Mouse (Mus musculus) gonadal fat pad, adult 2 months (tissue): Measurements from ENCODE around the gene Prelid3b. TPM values are rescaled to one million over a fixed set of nuclear protein-coding genes. Genes with fewer than 3 reads are reported as not detected.

Experiments
- DNase-seq: peaks from one replicate; pipeline ENCODE4 v3.0.0-alpha.2; 2012; ENCODE audit warnings: low read depth
- polyA plus RNA-seq: library from polyadenylated mRNA; depleted of rRNA; stranded (reverse); fragments of >200 nt; gene quantifications from 2 replicates; pipeline ENCODE4 v1.2.3, GENCODE M21; 2012

Gene Prelid3b
- polyA plus RNA-seq, 1 experiment: 53.0 TPM

DNA sequence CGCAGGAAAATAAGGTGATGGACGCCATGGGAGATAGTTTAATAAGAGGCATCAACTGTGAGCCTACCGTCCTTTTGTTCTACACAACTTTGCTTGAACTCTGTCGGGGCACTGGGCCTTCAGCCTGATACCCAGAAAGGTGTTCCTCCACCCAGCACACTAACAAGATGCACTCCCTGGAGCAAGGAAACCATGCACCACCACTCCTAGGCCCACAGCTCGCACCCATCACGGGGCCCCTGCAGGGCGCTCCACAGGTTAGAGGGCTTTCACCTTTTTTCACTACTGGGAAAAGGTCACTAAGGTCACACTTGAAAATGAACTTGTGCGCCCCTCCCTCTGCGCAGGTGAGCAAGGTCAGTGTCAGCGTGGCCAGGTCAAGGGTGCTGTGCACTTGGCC lies 9.5 kb downstream of the Prelid3b start:
- no peak for DNase-seq

- DNase-seq: no peak
Measured at GRCm38 (mm10) chr2:174459365-174459764, 13.5 kb downstream of the Prelid3b start.

DNA sequence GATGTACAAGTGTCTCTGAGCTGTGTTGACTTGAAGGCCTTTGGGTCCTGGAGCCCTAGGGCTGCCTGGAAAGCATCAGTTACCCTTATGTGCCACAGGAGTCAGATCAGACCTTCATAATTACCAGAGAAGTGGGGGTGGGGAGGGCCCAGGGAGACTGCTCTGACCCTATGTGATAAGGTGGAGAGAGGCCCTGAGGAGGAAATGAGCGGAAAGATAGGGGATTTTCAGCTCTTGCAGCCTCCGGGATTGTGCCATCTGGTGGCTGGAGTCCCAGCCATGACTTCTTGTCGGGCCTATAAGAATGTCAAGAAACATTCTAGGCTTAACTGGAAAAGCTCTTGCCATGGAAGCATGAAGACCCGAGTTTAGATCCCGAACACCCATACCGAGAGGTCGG lies 19.2 kb downstream of the Prelid3b start:
- DNase-seq: no peak

DNA sequence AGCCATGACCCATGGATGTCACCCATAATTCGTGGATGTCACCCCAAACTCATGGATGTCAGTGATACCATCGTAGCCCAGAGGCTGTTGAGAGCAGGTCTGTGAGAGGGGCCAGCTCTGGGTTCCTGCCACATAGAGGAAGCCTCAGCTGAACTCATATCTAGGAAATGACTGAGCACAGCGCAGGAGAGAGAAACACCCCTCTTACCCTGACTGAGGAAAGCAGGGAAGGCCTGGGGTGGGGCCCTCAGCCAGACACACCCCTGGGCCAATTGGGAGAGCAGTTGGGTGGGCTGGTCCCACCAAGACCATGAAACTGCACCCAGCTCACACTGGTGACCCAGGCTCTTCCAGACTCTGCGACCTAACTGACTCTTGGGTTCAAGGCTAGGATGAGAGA lies 22.5 kb downstream of the Prelid3b start, which contains the start of gene Tubb1:
TSS of gene Tubb1 (plus strand) at position 343 of the 400 bp plus-strand sequence.
- DNase-seq: no peak

DNA sequence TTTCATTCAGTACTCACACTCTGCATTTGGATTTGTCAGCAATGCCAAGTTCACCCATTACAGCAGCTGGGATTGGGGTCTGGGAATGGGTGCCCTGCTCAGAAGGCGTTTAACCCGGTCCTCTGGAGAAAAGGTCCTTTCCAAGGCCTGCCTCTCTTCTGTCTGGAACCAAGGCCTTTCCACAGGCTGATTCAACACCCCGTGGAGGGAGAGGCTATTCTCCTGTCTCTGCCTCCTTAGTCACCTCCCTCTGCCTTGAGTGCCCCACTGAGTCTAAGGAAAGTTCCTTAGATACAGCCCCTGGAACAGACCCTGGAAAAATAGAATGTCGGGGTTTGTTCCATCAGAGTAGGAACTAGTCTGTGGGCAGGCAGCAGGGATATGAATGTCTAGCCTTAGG lies 24.5 kb downstream of the Prelid3b start:
- no peak for DNase-seq

DNA sequence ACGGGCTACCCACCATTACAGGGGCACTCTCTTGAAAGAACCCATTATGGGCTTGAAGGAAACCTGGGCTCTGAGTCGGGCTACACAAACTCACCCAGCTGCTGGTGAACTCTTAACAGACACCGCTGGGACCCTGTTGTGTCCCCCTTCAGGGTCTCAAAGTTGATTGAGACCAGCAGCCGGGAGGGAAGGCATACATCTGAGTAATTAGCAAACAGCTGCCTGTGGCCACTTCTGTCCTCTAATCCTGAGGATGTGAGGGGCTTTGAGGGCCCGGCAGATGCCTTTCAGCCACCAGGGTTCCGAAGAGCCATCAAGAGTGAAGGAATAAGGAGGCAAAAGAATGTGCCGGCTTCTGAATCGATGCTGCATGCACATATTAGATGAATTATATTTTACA lies 26.0 kb downstream of the Prelid3b start:
- DNase-seq: no peak

- no peak for DNase-seq
Measured at GRCm38 (mm10) chr2:174446492-174446891, 26.4 kb downstream of the Prelid3b start.

DNA sequence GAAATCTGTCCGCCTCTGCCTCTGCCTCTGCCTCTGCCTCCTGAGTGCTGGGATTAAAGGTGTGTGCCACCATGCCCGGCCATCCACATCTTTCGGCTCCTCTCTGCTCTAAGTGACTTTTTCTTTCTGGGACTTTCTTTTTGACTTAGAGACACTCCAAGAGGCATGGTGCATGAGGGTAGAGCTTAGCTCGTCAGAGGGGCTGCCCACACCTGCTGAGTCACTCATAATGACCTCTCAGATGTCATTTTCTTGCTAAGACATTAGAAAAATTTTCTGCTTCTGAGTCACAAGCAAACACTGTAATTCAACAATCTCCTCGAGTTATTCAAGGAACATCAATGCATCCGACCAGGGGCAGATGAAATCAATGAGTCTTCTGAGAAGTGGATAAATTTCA lies 27.9 kb downstream of the Prelid3b start:
- no peak for DNase-seq

DNA sequence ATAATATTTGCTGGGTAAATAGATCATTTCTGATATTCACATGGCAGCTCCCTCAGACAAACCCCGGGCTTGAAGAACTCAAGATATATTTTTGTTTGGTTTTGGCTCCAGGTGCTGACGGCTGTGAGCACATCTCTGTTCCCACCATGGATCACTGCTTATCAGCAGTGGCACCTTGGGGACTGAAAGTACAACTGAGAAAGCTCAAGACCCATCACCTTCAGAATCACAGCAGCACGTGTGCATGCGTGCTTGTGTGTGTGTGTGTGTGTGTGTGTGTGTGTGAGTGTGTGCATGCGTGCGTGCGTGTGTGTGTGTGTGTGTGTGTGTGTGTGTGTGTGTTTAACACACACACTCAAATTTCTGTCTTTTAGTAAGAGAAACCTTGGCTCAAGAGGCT lies 28.5 kb downstream of the Prelid3b start:
- DNase-seq: no peak

DNA sequence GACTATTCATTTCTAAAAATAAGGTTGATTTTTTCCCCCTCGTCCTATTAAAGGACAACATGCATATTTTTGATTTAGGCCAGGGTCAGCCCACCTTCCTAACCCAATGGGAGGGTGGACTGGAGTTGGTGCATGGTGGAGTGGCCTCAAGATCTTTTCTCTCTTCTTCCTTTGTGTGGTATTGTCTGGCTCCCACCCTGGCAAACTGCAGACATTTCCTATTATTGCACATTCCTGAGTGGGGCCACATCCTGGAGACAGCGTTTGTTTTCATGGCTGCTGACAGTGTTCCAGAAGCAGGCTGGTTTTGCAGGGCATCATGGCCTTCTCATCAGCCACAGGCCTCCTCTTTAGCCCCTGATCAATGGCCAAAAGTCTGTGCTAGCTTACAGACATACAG lies 29.8 kb downstream of the Prelid3b start:
- DNase-seq: no peak

- DNase-seq: no peak
Measured at GRCm38 (mm10) chr2:174442460-174442859, 30.4 kb downstream of the Prelid3b start.

DNA sequence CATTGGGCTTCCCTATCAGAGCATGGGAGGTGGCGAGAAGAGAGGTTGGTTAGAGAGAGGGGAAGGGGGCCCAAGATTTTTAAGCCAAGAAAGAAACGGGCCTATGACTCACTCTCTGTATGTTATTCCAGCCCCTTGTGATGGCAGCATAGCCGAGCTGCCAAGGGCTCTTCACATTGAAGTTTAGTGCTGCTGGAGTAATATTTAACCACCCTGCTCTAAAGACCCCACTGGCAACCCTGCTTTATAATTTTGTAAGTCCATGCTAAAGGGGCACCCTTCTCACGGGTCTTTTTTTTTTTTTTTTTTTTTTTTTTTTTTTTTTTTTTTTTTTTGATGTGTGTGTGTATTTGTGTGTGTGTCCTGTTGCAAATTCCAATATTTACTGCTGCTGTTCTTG lies 31.0 kb downstream of the Prelid3b start:
- no peak for DNase-seq

- DNase-seq: no peak
Measured at GRCm38 (mm10) chr2:174439961-174440360, 32.9 kb downstream of the Prelid3b start.

DNA sequence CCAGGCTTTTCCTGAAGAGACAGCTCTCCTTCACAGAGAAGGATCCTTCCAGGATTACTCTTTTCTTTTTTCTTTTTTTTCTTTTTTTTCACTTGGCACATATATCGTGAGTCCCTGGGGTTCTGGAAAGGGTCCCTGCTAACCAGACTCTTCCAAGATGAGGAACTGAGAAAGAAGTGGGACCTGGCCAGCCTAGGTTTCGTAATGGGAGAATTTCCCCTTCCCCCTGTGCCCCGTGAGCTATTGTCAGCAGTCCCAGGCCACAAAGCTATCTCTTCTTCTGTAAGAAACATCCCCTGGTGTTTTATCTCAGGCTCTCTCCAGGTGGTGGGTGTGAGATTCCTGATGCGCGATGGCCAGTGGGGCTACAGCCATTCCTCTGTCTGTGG lies 33.4 kb downstream of the Prelid3b start:
- no peak for DNase-seq

GRCm38 (mm10) chr2:174438737-174439449 lies 34.0 kb downstream of the Prelid3b start, which contains the start of gene Ctsz:
TSS of gene Ctsz (minus strand) at chr2:174439039.
- DNase-seq: no peak

GRCm38 (mm10) chr2:174438181-174438580 lies 34.7 kb downstream of the Prelid3b start:
- no peak for DNase-seq

DNA sequence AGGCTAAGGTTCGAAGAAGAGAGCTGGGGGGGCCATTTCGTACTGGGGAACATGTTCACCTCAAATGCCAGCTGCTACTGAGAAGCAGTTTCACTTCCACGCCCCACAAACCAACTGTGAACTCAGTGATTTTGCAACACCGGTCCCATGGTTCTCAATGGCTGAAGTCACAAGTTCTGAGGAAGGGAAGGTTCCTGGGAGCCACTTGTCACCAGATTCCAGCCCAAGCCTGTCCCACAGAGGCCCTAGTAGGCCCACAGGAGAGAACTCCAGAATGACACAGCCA lies 35.2 kb downstream of the Prelid3b start:
- DNase-seq: no peak

DNA sequence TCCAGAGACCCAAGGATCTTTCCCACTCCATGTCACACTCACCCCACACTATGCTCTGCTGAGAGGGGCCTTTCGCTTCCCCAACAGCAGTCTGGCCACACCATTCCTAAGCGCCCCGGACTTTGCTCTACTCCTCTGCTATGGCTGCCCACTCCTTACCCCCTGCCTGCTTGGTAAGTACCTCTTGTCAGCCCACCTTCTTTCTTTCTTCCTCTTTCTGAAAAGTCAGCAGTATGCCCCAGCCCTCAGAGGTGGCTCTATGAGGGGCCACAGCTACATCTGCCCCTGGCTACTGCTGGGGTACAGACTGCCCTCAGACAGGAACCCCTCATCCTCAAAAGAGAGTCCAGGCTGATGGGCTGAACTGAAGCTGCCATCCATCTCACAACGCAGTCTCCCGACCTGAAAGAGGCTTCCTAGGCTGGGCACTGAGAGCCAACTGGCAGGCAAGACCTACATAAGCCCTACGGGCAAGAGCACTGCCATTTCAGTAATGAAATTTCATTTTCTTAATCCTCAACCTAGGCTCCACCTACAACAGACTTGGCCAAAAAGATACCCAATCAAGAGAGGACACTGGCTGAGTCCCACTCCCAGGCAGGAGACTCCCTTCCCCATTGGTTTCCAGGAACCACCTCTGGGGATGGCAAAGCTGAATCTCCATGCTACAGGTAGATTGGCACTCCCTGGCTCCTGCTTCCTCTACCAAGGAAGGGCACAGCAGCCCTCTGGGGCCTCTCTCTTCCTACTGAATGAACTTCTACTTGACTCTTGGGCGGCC lies 35.8 kb downstream of the Prelid3b start:
- no peak for DNase-seq

DNA sequence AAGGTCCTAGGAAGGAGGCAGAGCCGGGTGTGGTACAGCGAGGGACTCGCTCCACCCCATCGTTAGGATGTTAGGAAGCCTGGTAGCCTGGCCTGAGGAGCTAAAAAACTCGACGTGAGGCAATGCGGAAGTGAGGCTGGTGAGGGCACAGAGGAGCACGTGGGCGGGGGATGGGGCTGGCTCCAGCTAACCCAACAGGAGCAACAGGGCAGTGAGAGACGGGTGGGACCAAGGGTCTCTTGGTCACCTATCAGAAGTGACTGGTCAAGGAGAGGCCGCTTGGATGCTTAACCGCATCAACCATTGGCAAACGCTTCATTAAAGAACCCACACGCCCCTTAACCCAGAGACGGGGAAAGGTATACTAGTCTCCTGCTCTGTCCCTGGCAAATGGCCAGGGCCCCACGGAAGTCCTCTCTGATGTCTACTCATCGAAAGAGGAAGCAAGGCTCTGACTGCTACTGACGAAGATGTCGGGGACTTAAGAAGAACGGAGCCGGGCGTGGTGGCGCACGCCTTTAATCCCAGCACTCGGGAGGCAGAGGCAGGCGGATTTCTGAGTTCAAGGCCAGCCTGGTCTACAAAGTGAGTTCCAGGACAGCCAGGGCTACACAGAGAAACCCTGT lies 36.7 kb downstream of the Prelid3b start:
- DNase-seq: no peak

DNA sequence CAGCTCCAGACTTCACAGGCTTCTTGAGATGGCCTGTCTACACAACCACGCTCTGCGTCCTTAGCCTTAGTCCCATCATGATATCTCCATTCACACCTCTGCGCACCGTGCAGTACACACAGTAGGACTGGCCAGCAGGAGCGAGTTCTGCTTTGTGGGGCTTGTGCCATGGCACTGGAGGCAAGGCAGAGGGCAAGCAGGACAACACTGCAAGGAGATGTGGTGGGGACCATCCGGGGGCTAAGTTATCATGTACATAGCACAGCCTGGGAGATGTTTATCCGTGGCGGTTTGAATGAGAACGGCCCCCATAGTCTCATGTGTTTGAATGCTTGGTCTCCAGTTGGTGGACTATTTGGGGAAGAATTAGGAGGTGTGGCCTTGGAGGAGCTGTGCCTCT lies 37.9 kb downstream of the Prelid3b start:
- DNase-seq: no peak

- no peak for DNase-seq
Measured at GRCm38 (mm10) chr2:174428996-174429591, 43.8 kb downstream of the Prelid3b start.

DNA sequence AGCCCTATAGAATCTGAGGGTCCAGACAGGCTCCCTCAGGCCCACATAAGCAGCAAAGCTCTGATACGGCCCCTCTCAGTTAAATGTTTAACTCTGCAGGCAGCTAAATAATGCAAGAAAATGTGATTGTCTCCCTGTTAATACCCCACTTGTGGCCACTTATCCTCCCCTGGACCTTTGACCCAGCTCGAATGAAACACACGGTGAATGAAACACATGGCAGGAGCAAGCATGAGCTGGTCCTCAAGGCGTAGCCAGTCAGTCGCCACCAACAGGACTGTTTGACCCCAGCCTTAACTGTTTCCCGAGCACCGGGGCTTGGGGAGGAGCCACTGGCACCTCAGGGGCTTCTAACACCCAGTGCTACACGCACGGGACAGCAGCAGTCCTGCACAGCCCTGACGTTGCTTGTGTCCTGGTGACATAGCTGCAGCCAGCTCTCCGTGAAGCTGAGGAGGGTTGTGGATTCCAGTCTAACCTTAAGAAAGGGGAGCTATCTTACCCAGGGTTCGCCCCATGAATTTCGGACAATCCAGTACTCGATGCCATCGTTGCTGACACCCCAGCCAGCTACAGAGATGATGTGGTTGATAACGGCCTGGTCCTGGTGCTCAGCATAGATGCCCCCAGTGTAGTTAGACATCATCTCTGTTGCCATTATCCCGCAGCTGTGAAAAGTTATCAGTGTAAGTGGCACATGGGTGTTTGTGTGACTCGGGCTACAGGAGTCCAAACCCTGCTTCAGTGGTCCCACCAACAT lies 44.6 kb downstream of the Prelid3b start:
- no peak for DNase-seq
